Mouse (Mus musculus) heart, adult 11 months (tissue): ENCODE results near the gene Vmn1r61.

Experiments used
- DNase-seq: peaks from one replicate; pipeline ENCODE4 v3.0.0; 2022

Gene Vmn1r61

DNA sequence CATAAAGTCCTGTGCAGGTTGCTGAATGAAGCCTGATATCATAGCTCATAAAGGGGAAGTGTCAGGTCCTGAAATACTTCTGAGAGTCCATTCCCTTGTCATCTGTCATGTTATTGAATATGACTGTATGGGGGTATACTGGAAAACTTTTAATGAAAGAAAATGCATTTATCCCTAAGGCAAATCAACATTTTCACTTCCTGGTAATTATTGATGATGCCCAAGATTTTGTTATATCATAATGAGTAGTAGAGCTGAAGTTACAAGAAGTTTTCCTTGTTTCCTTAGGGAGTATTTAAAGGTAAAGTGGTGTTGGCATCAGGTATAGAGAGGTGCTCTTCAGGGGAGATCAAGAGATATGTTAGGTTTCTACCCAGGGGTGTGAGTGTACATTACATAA is at the start of gene Vmn1r61:
Gene Vmn1r61, minus strand, starts transcription at position 101 of the 400 bp plus-strand sequence.
- DNase-seq = no peak
